Mouse (Mus musculus): Measurements from ENCODE around the gene Rapgef3. TPM values are rescaled to one million over a fixed set of nuclear protein-coding genes. Genes with fewer than 3 reads are reported as not detected.

Rapgef3 gene
- polyA plus RNA-seq, 1 experiment = not detected

DNA sequence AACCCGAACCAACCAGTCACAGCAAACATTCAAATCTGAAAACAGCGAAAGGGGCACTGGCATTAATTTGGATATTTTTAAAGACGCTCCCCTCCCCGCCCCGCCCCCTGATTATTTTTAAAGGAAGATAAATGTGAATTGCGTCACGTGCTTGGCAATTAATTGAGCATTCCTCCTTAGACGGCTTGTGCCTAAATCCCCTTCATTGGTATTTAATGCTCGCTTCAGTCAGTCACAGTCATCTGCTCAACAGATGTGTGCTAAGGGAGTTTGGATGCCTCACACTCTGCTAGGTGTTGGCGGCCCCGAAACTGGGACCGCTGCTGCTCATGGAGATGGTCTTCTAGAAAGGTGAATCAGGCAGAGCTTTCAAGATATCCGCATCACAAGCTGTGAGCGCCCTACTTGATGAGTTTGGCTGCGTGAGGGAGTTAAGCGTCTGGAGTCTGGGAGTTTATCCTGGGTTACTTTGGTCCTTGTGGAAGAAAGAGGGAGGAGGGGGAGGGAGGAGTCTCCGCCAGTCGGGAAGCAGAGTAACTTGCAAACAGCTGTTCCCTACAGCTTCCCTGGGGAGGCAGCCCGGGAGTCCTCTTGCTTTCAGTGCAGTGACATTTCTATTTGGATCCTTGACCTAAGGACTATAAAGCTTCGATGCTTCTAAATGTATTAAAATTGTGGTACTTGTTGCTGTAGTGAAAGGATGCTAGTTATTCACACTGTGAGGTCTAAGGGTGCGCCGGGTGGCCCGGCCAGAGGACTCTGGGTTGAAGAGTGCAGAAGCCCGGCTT is 14.4 kb upstream of the Rapgef3 start:
- H3K36me3 ChIP-seq (ENCODE audit: control insufficient read depth) = peaks cover 10% of the 10 kb centered on the region
- no peak overlapping the region for H3K4me3 ChIP-seq (replicated peaks)
- TF ChIP-seq TAL1 (IDR thresholded peaks at IDR 0.05; ENCODE audit: low read length) (no peak), GATA1 (IDR thresholded peaks at IDR 0.05; ENCODE audit: low read length) (no peak)
- peaks cover 37% of the 10 kb centered on the region for H3K27me3 ChIP-seq (ENCODE audit: control insufficient read depth)
- H3K4me1 ChIP-seq (ENCODE audit: control insufficient read depth) = peaks cover 47% of the 10 kb centered on the region
- no peaks in the 10 kb centered on the region for H3K9me3 ChIP-seq (ENCODE audit: control insufficient read depth, low read length)

DNA sequence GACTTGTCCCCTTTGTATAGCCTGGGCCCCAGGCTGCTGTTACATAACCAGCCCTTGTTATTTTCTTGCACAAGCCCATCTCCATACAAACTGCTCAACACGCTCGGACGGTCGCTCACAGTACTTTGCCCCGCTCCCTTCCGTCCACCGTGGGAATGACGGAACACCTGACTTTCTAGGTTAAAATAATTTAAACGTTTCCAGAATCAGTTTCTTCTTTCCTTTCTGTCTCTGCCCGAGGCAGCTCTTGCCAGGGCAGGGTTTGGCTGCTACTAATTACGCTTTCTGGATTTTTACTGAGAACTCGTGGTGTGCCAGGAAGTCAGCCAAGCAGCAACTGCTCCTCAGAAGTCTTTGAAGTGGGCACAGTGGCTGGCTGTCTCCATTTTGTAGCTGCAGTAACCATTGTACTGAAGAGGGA is 12.8 kb upstream of the Rapgef3 start:
- H3K4me3 ChIP-seq (replicated peaks) = no peak overlapping the region
- no peaks in the 10 kb centered on the region for H3K36me3 ChIP-seq (ENCODE audit: control insufficient read depth)
- peaks cover 31% of the 10 kb centered on the region for H3K4me1 ChIP-seq (ENCODE audit: control insufficient read depth)
- peaks cover 44% of the 10 kb centered on the region for H3K27me3 ChIP-seq (ENCODE audit: control insufficient read depth)
- TF ChIP-seq TAL1 (IDR thresholded peaks at IDR 0.05; ENCODE audit: low read length) = no peak
- no peak for TF ChIP-seq GATA1 (IDR thresholded peaks at IDR 0.05; ENCODE audit: low read length)
- H3K9me3 ChIP-seq (ENCODE audit: control insufficient read depth, low read length) = no peaks in the 10 kb centered on the region

DNA sequence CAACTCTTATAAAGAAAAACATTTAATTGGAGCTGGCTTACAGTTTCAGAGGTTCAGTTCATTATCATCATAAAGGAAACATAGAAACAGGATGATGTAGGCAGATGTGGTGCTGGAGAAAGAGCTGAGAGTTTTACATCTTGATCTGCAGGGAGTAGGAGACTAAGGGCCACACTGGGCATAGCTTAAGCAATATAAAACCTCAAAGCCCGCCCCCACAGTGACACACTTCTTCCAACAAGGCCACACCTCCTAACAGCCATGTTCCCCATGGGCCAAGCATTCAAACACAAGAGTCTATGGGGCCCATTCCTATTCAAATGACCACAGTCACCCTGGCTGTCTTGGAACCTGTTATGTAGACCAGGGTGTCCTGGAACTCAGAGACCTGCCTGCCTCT is 11.8 kb upstream of the Rapgef3 start:
- Histone ChIP-seq H3K27me3 (ENCODE audit: control insufficient read depth) (peaks cover 52% of the 10 kb centered on the region), H3K36me3 (ENCODE audit: control insufficient read depth) (no peaks in the 10 kb centered on the region)
- TF ChIP-seq TAL1 (IDR thresholded peaks at IDR 0.05; ENCODE audit: low read length) (no peak), GATA1 (IDR thresholded peaks at IDR 0.05; ENCODE audit: low read length) (no peak)

DNA sequence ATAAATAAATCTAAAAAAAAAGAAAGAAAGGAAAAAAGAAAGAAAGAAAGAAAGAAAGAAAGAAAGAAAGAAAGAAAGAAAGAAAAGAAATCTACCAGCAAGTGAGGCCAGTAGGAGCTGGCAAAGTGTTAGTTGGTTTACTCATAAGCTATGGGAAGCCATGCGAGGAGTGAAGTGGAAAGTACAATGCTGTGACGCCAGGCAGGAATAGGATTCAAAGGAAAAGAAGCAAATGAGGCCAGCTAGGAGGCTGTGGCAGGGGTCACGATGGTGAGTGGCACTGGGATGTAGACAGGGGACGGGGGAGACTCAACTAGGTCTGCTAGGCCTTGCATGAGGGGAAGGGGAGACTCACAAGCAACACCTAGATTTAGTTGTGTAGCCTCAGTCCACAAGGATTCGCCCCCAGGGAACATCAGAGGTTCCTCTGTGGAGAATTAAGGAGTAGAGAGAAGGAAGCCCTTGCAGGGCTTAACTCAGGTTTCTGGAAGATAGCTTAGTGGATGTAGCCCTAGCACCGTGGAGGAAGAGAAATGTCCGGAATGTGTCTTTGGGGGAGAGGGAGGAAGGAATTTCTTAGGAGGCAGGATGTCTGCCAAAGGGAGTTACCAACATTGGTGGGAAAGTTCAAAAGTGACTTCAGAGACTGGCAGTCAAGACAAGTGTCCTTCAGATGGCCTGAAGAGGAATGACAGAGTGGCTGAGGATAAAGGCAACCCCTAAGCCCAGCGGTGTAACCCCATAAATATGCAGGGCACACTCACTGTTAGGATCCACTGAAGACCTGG is 10.7 kb upstream of the Rapgef3 start, which contains the start of gene Slc48a1:
Slc48a1 (plus strand) TSS at position 210 of the 788 bp plus-strand sequence.
- Histone ChIP-seq H3K9me3 (ENCODE audit: control insufficient read depth, low read length) (no peaks in the 10 kb centered on the region), H3K27me3 (ENCODE audit: control insufficient read depth) (peaks cover 52% of the 10 kb centered on the region), H3K4me3 (replicated peaks) (no peak within 1 kb of the TSS), H3K4me1 (ENCODE audit: control insufficient read depth) (peaks cover 15% of the 10 kb centered on the region), H3K36me3 (ENCODE audit: control insufficient read depth) (no peaks in the 10 kb centered on the region)
- TF ChIP-seq GATA1 (IDR thresholded peaks at IDR 0.05; ENCODE audit: low read length) (no peak), TAL1 (IDR thresholded peaks at IDR 0.05; ENCODE audit: low read length) (no peak)

More for the DNA sequence above, 11.8 kb upstream of the Rapgef3 start:
- H3K4me3 ChIP-seq (replicated peaks) = no peak overlapping the region
- H3K9me3 ChIP-seq (ENCODE audit: control insufficient read depth, low read length) = no peaks in the 10 kb centered on the region
- peaks cover 21% of the 10 kb centered on the region for H3K4me1 ChIP-seq (ENCODE audit: control insufficient read depth)

DNA sequence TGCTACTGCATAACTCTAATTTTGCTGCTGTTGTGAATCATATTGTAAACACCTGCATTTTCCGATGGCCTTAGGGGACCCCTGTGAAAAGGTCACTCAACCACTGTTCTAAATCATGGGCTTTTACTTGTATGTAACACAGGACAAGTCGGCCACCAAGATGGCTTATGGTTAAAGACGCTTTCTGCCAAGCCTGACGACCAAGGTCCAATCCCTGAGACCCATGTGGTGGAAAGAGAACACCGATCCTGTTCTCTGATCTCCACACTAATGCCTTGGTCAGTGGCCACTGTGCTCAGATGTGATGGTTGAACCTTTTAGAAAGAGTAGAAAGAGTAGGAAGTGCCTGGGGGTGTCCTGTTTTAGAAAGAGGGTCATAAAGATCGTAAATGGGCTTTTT is 9.1 kb upstream of the Rapgef3 start:
- TF ChIP-seq TAL1 (IDR thresholded peaks at IDR 0.05; ENCODE audit: low read length) (no peak), GATA1 (IDR thresholded peaks at IDR 0.05; ENCODE audit: low read length) (no peak)
- no peak overlapping the region for H3K4me3 ChIP-seq (replicated peaks)

DNA sequence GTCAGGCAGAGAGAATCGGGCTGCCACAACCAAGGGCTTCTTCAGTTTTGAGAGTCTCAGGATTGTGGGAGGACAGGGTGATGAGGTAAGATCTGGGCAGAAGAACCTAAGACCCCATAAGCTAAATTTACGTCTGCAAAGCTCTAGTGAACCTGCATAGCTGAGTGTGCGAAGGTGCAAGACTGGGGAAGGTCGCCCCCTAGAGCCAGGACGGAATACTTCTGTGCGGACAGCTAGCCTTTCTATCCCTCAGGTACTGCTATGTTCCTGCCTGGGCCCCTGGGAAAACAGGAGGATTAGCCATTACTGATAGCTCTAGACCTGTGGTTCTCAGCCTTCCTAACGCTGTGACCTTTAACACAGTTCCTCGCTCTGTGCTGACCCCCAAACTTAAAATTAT is 8.7 kb upstream of the Rapgef3 start:
- H3K4me3 ChIP-seq (replicated peaks) = no peak overlapping the region
- no peaks in the 10 kb centered on the region for H3K36me3 ChIP-seq (ENCODE audit: control insufficient read depth)
- peaks cover 34% of the 10 kb centered on the region for H3K27me3 ChIP-seq (ENCODE audit: control insufficient read depth)
- no peak for TF ChIP-seq GATA1 (IDR thresholded peaks at IDR 0.05; ENCODE audit: low read length)
- no peak for TF ChIP-seq TAL1 (IDR thresholded peaks at IDR 0.05; ENCODE audit: low read length)
- no peaks in the 10 kb centered on the region for H3K4me1 ChIP-seq (ENCODE audit: control insufficient read depth)
- H3K9me3 ChIP-seq (ENCODE audit: control insufficient read depth, low read length) = no peaks in the 10 kb centered on the region

More for the DNA sequence above, 9.1 kb upstream of the Rapgef3 start:
- Histone ChIP-seq H3K9me3 (ENCODE audit: control insufficient read depth, low read length) (no peaks in the 10 kb centered on the region), H3K27me3 (ENCODE audit: control insufficient read depth) (peaks cover 37% of the 10 kb centered on the region), H3K36me3 (ENCODE audit: control insufficient read depth) (no peaks in the 10 kb centered on the region), H3K4me1 (ENCODE audit: control insufficient read depth) (peaks cover under 1% of the 10 kb centered on the region)

DNA sequence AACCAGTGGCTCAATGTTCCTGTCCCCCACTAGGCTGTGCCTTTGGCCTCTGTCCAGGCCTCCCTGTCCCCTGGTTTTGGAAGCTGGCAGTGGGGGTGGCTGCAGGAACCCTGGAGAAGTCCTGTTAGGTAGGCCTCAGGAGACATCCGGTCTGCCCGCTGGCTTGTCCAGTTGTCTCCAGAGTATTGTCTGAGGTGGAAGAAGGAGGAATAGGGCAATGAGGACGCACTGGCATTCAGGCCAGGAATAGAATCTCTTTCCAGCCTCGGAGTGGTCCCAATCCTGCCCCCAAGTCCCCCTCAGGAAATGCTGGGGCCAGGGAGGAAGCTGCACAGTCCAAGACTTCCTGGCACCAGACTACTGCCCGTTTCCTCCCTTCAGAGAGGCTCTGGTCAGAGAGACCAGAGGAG is 6.2 kb upstream of the Rapgef3 start:
- Histone ChIP-seq H3K9me3 (ENCODE audit: control insufficient read depth, low read length) (no peaks in the 10 kb centered on the region), H3K4me1 (ENCODE audit: control insufficient read depth) (no peaks in the 10 kb centered on the region), H3K36me3 (ENCODE audit: control insufficient read depth) (no peaks in the 10 kb centered on the region), H3K27me3 (ENCODE audit: control insufficient read depth) (peaks cover 47% of the 10 kb centered on the region), H3K4me3 (replicated peaks) (no peak overlapping the region)
- TF ChIP-seq GATA1 (IDR thresholded peaks at IDR 0.05; ENCODE audit: low read length) = no peak
- no peak for TF ChIP-seq TAL1 (IDR thresholded peaks at IDR 0.05; ENCODE audit: low read length)

DNA sequence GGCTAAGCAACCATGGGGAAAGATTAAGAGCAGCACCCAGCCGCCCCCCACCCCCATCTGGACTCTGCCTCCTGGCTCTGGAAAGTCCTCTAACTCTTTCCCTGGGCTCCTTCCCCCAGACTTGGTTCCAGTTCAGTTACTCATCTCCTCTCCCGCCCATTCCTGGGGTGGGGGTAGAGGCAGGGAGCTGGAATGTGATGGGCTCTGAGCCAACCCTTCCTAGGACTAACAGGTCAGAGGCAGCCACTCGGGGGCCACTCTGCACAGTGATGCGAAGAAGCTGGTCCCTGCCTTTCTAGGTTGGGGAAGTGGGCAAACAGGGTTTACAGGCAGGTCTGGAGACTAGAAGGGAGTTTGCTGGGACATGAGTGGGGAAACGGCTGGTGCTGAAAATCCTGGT is 5.3 kb upstream of the Rapgef3 start:
- Histone ChIP-seq H3K4me3 (replicated peaks) (no peak overlapping the region), H3K4me1 (ENCODE audit: control insufficient read depth) (no peaks in the 10 kb centered on the region), H3K27me3 (ENCODE audit: control insufficient read depth) (peaks cover 52% of the 10 kb centered on the region), H3K36me3 (ENCODE audit: control insufficient read depth) (no peaks in the 10 kb centered on the region), H3K9me3 (ENCODE audit: control insufficient read depth, low read length) (no peaks in the 10 kb centered on the region)
- TF ChIP-seq TAL1 (IDR thresholded peaks at IDR 0.05; ENCODE audit: low read length) (no peak), GATA1 (IDR thresholded peaks at IDR 0.05; ENCODE audit: low read length) (no peak)

DNA sequence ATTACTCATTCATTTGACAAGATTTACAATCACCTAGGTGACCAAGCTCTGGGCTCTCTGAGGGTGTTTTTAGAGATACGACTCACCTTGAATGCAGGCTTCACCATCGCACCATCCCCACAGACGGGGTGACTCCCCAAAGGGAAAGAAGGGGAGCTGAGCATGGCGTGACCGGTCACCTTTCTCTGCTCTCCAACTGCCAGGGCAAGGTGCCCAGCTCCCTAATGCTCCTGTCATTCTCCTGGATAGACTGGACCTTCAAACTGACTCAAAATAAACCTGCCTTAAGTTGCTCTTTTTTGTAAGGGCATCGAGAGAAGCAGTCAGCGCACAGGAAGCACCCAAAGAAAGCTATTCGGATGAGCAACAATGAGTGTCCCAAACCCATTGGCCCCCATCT is 2.5 kb upstream of the Rapgef3 start:
- Histone ChIP-seq H3K36me3 (ENCODE audit: control insufficient read depth) (no peaks in the 10 kb centered on the region), H3K9me3 (ENCODE audit: control insufficient read depth, low read length) (no peaks in the 10 kb centered on the region; the same call in 1 of the 2 replicates), H3K4me1 (ENCODE audit: control insufficient read depth) (peaks cover 6% of the 10 kb centered on the region), H3K27me3 (ENCODE audit: control insufficient read depth) (peaks cover 67% of the 10 kb centered on the region), H3K4me3 (replicated peaks) (no peak overlapping the region)
- TF ChIP-seq GATA1 (IDR thresholded peaks at IDR 0.05; ENCODE audit: low read length) (no peak), TAL1 (IDR thresholded peaks at IDR 0.05; ENCODE audit: low read length) (no peak)
